ENCODE assay signal across 12 mouse cellular contexts in the genomic region with DNA sequence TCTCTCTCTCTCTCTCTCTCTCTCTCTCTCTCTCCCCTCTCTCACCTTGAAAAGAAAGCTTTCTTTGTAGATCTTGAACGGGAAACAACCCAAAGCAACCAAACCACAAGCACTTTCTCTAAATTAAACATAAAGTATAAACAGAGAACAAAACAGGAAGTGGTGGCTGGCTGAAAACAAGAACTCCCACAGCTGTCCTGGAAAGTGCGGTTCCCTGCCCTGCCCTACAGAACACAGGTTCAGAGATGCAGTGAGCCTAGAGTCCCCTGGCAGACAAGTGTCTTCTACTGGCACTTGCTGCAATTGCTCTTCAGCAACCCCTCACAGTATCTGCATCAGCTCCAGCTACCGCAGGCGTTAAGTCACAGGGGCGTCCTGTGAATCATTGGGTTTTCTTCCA. TPM values are rescaled to one million over a fixed set of nuclear protein-coding genes. Genes with fewer than 3 reads are reported as not detected.
DNase-seq lines count a peak whose midpoint lies in the region; ATAC-seq and TF ChIP-seq lines count a peak whose summit lies in the region.
"Had no signal": no experiment of that assay in that cellular context is flagged by ENCODE, and none has a peak within 500 bp of the region (broad histone marks: within the 10 kb centered on the region; RNA-seq: fewer than 3 reads in every experiment).

No protein-coding gene starts in this region.

- no peak for TF ChIP-seq CTCF in liver, adult 2 months (IDR thresholded peaks at IDR 0.05; ENCODE audit: low read depth, low read length)
- TF ChIP-seq CTCF in layer of hippocampus, adult 2 months (conservative IDR thresholded peaks at IDR 0.05): no peak

- H3K27me3 ChIP-seq in liver, adult 2 months (ENCODE audit: control insufficient read depth, insufficient read depth, low read length): no peaks in the 10 kb centered on the region
- H3K27me3 ChIP-seq in liver, embryonic 11.5 days (replicated peaks; ENCODE audit: control insufficient read depth, insufficient read depth, low read length): no peaks in the 10 kb centered on the region
- H3K27me3 ChIP-seq: forebrain, embryonic 13.5 days; limb, embryonic 13.5 days; midbrain, embryonic 13.5 days had no signal

- no peak for ATAC-seq in liver, embryonic 11.5 days (replicated peaks; ENCODE audit: low FRiP score)
- ATAC-seq in hematopoietic stem cell, adult 5-6 weeks (replicated peaks in 1 of 2; ENCODE audit: insufficient read depth in 1 of 2, low FRiP score in 2 of 2, low TSS enrichment in 1 of 2, low read depth in 1 of 2, poor library complexity in 2 of 2, severe bottlenecking in 2 of 2): peak; percentile 88 to 92
- peak; percentile 77 for ATAC-seq in monocyte, adult 5-6 weeks (replicated peaks; ENCODE audit: insufficient number of reproducible peaks, low FRiP score, low TSS enrichment, poor library complexity, severe bottlenecking)
- ATAC-seq: forebrain, embryonic 13.5 days; midbrain, embryonic 13.5 days had no signal

- no peak overlapping the region for H3K4me2 ChIP-seq in liver, embryonic 11.5 days
- H3K4me2 ChIP-seq: forebrain, embryonic 13.5 days; limb, embryonic 13.5 days; midbrain, embryonic 13.5 days had no signal

- H3K9ac ChIP-seq in liver, adult 2 months (ENCODE audit: low read depth, low read length): no peak overlapping the region
- no peak overlapping the region for H3K9ac ChIP-seq in liver, embryonic 11.5 days (ENCODE audit: low read depth, low read length)
- H3K9ac ChIP-seq: forebrain, embryonic 13.5 days; limb, embryonic 13.5 days; midbrain, embryonic 13.5 days had no signal

- no peaks in the 10 kb centered on the region for H3K4me1 ChIP-seq in liver, adult 2 months (ENCODE audit: control insufficient read depth, insufficient read depth, low read length)
- no peaks in the 10 kb centered on the region for H3K4me1 ChIP-seq in liver, embryonic 11.5 days (replicated peaks; ENCODE audit: control insufficient read depth, insufficient read depth, low read length)
- H3K4me1 ChIP-seq: forebrain, embryonic 13.5 days; limb, embryonic 13.5 days had no signal

- WGBS in liver, adult 2 months: 75% methylated on average over 5 of the region's 5 CpGs
- WGBS in liver, embryonic 11.5 days: 54% methylated on average over 5 of the region's 5 CpGs

- peak; percentile 18 for DNase-seq in liver, adult 2 months (ENCODE audit: extremely low read depth, low read depth, low spot score)
- no peak for DNase-seq in liver, embryonic 11.5 days (ENCODE audit: low spot score)
- peak; percentile 83 for DNase-seq in thymus, postnatal 14 days
- DNase-seq in layer of hippocampus, adult 2 months (ENCODE audit: low spot score in 2 of 2): no peak
- no peak for DNase-seq in adrenal gland, postnatal 36 days
- DNase-seq in adrenal gland, adult 8-10 months: no peak
- DNase-seq: cerebellum, adult 11-12 months had no signal

- H3K79me2 ChIP-seq in liver, adult 2 months (ENCODE audit: control insufficient read depth, insufficient read depth, low read length): no peaks in the 10 kb centered on the region

- H3K9me3 ChIP-seq in liver, embryonic 11.5 days (ENCODE audit: control insufficient read depth, low read length): no peaks in the 10 kb centered on the region
- H3K9me3 ChIP-seq: forebrain, embryonic 13.5 days; limb, embryonic 13.5 days; midbrain, embryonic 13.5 days had no signal

- H3K27ac ChIP-seq in liver, adult 2 months (replicated peaks; ENCODE audit: insufficient read depth, low read depth, low read length): no peak overlapping the region
- no peak overlapping the region for H3K27ac ChIP-seq in liver, embryonic 11.5 days (ENCODE audit: low read depth, low read length)
- H3K27ac ChIP-seq in layer of hippocampus, adult 2 months: no peak overlapping the region
- H3K27ac ChIP-seq: forebrain, embryonic 13.5 days; limb, embryonic 13.5 days; midbrain, embryonic 13.5 days had no signal

- no peaks in the 10 kb centered on the region for H3K36me3 ChIP-seq in liver, adult 2 months (ENCODE audit: control insufficient read depth, insufficient read depth, low read length)
- no peaks in the 10 kb centered on the region for H3K36me3 ChIP-seq in liver, embryonic 11.5 days (ENCODE audit: control insufficient read depth, insufficient read depth, low read length)
- H3K36me3 ChIP-seq: limb, embryonic 13.5 days; midbrain, embryonic 13.5 days had no signal

- no peak for TF ChIP-seq POLR2A in liver, adult 2 months (IDR thresholded peaks at IDR 0.05; ENCODE audit: extremely low read depth, insufficient read depth, low read length)

- no peak overlapping the region for H3K4me3 ChIP-seq in liver, adult 2 months (ENCODE audit: insufficient read depth, low read depth, low read length)
- no peak overlapping the region for H3K4me3 ChIP-seq in liver, embryonic 11.5 days (ENCODE audit: low read depth, low read length)
- H3K4me3 ChIP-seq in layer of hippocampus, adult 2 months: no peak overlapping the region
- H3K4me3 ChIP-seq: forebrain, embryonic 13.5 days; limb, embryonic 13.5 days; midbrain, embryonic 13.5 days had no signal

RNA-seq across cellular contexts. Expression of a gene that starts 37.5 kb away (rescaled TPM):
- 0.20 and 0.28 TPM in 2 replicates for total RNA-seq in liver, adult 2 months (2014; rRNA removed)
- polyA plus RNA-seq in liver, adult 2 months (2012; rRNA removed): 0.30 and 0.50 TPM in 2 replicates
- 0.16 and 0.40 TPM in 2 replicates for polyA plus RNA-seq in liver, embryonic 11.5 days (2014; fragmentation: Nextera tagmentation; extraction: Ambion mirVana)
- total RNA-seq in hematopoietic stem cell, adult 5-6 weeks (2017): 5.8 and 12.0 TPM in 2 replicates
- total RNA-seq in monocyte, adult 5-6 weeks (2017): 5.4 to 25.0 TPM (median 10.3 TPM) in 3 replicates
- 1 to 10 TPM; 3.7 to 5.6 TPM for total RNA-seq in layer of hippocampus, adult 2 months (2021)
- total RNA-seq in adrenal gland, postnatal 36 days (2021): 1 to 10 TPM; 2.4 to 4.1 TPM
- 1 to 10 TPM; 4.6 to 7.4 (median 6.7) TPM for total RNA-seq in adrenal gland, adult 8-10 months (2022)

Comparison
In these comparisons a context has a peak if more than half of its experiments do, and no peak if none do; other contexts are left out.
1. DNase-seq: peak in liver, adult 2 months (single experiment) and thymus, postnatal 14 days (single experiment); none in liver, embryonic 11.5 days (single experiment), layer of hippocampus, adult 2 months (0 of 2), adrenal gland, postnatal 36 days (0 of 2) and adrenal gland, adult 8-10 months (single experiment).